Mouse (Mus musculus) hindbrain, embryonic 12.5 days (tissue): ENCODE results near the gene Isl1. TPM values are rescaled to one million over a fixed set of nuclear protein-coding genes. Genes with fewer than 3 reads are reported as not detected.

Source experiments
- ATAC-seq: fragments of 200-750 bp; cut with Nextera tagmentation; 2 replicates; pipeline ENCODE4 v1.8.0; 2017; ENCODE audit warnings: moderate TSS enrichment; ENCODE audit not compliant: low FRiP score
- H3K27ac ChIP-seq: fragments of 300-500 bp; sonication (generic); 2 replicates; pipeline ENCODE4 v1.5.1; 2016; ENCODE audit warnings: mild to moderate bottlenecking
- H3K27me3 ChIP-seq: fragments of 300-500 bp; sonication (generic); 2 replicates; pipeline ENCODE4 v1.6.1; 2016; ENCODE audit warnings: mild to moderate bottlenecking
- H3K36me3 ChIP-seq: fragments of 300-500 bp; sonication (generic); 2 replicates; pipeline ENCODE4 v1.6.1; 2016; ENCODE audit warnings: mild to moderate bottlenecking
- H3K4me1 ChIP-seq: fragments of 300-500 bp; sonication (generic); 2 replicates; pipeline ENCODE4 v1.6.1; 2016
- H3K4me2 ChIP-seq: fragments of 300-500 bp; sonication (generic); replicated peaks from 2 replicates; pipeline ENCODE4 v1.6.1; 2016; ENCODE audit warnings: mild to moderate bottlenecking
- H3K4me3 ChIP-seq: fragments of 300-500 bp; sonication (generic); 2 replicates; pipeline ENCODE4 v1.5.1; 2016; ENCODE audit warnings: mild to moderate bottlenecking
- H3K9ac ChIP-seq: fragments of 300-500 bp; sonication (generic); 2 replicates; pipeline ENCODE4 v1.6.1; 2016; ENCODE audit warnings: mild to moderate bottlenecking, moderate library complexity
- H3K9me3 ChIP-seq: fragments of 300-500 bp; sonication (generic); replicated peaks from 2 replicates; pipeline ENCODE4 v1.6.1; 2016; ENCODE audit warnings: mild to moderate bottlenecking
- WGBS: fragments of 180-500 bp; shearing (Covaris S2); methylation state at CpG from one replicate; pipeline ENCODE4 v1.1.7; 2016; 5-methylcytosine and 5-hydroxymethylcytosine counted together
- polyA plus RNA-seq: library from polyadenylated mRNA; unstranded; fragments of >200 nt; fragmentation: Nextera tagmentation; extraction: Ambion mirVana; gene quantifications from 2 replicates; pipeline ENCODE4 v1.2.1, GENCODE M21; 2016

The Isl1 gene
- polyA plus RNA-seq, 1 experiment from 2014 or later, result 45.5 TPM

DNA sequence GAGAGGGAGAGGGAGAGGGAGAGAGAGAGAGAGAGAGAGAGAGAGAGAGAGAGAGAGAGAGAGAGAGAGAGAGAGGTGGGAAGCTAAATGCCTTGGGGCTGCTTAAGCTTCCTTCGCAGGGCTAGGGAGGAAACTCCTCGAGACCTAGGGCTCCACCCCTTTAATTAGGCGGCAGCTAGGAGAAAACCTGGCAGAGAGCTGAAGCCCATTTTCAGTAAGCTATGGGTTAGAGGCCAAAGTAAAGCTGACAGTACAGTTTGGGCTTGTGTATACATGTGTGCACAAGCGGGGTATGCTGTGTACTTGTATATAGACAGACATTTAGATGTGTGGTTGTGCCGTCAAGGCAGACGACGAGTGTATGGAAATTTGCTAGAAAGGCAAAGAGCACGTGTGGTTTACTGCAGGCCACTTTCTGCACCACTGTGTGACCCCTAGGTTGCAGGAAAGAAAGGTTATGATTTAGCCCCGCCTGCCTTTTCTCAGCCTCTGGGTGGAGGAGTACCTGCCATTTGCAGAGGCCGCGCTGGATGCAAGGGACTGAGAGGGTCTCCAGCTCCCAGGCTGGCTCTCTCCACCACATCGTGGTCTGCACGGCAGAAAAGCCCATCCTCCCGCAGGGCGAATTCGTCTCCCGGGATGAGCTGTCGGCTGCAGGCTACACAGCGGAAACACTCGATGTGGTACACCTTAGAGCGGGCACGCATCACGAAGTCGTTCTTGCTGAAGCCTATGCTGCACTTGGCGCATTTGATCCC is 4.6 kb downstream of the Isl1 start:
- 0 out of 2 replicates have a peak, but pooled peaks have one; percentile 4 for ATAC-seq
- no peak overlapping the region for H3K27ac ChIP-seq
- no peaks in the 10 kb centered on the region for H3K36me3 ChIP-seq
- H3K4me3 ChIP-seq, result peak overlapping the region; percentile 10; the same call in 1 of the 2 replicates
- WGBS, result under 1% methylated on average over 25 of the region's 25 CpGs
- peak overlapping the region; percentile 21 for H3K4me2 ChIP-seq
- peaks cover 89% of the 10 kb centered on the region for H3K27me3 ChIP-seq
- H3K9ac ChIP-seq, result no peak overlapping the region
- no peaks in the 10 kb centered on the region for H3K9me3 ChIP-seq
- 0 out of 2 replicates have a peak, but pooled peaks cover 6% of the 10 kb centered on the region for H3K4me1 ChIP-seq

DNA sequence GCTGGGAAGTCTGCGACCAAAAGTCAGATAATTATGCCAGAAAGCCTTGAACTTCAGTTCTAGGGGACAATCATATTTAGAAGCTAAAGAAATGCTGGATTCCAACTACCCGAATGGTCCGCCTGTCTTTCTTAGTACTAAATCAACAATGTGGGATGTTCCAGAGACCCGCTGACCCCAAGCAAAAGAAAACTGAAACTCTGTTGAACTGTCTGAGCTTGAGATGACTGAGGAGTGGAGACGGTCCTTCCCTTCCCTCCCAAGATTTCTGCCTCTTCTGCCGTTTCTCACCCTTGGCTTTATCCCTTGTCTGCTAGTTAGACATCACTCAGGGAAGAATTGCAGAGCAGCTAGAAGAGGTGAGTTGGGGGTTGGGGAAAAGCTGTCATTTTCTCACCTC is 5.7 kb downstream of the Isl1 start:
- H3K9me3 ChIP-seq, result no peaks in the 10 kb centered on the region
- H3K36me3 ChIP-seq, result no peaks in the 10 kb centered on the region
- no peaks in the 10 kb centered on the region for H3K4me1 ChIP-seq
- H3K9ac ChIP-seq, result no peak overlapping the region
- H3K4me3 ChIP-seq, result no peak overlapping the region
- no peak for ATAC-seq
- WGBS, result 0% methylated on average over 6 of the region's 6 CpGs
- peaks cover 89% of the 10 kb centered on the region for H3K27me3 ChIP-seq
- no peak overlapping the region for H3K27ac ChIP-seq
- H3K4me2 ChIP-seq, result peak overlapping the region; percentile 22; the same call in 1 of the 2 replicates

DNA sequence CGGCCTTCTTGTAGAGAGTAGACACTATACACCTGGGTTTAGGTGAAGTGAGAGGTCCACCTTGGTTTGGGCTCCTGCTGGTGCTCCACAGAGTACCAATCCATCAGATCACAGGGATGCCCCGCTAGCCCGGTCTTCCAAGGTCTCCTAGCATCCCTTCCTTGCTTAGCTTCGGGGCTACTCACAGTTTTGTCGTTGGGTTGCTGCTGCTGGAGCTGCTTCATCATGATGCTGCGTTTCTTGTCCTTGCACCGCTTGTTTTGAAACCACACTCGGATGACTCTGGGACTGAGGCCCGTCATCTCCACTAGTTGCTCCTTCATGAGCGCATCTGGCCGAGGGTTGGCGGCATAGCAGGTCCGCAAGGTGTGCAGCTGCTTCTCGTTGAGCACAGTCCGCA is 6.6 kb downstream of the Isl1 start:
- ATAC-seq, result no peak
- peak overlapping the region; percentile 22; the same call in 1 of the 2 replicates for H3K4me2 ChIP-seq
- no peak overlapping the region; the same call in 1 of the 2 replicates for H3K9ac ChIP-seq
- H3K27ac ChIP-seq, result no peak overlapping the region
- H3K4me3 ChIP-seq, result no peak overlapping the region; the same call in 1 of the 2 replicates
- no peaks in the 10 kb centered on the region for H3K9me3 ChIP-seq
- no peaks in the 10 kb centered on the region for H3K36me3 ChIP-seq
- H3K27me3 ChIP-seq, result peaks cover 92% of the 10 kb centered on the region
- 3% methylated on average over 15 of the region's 15 CpGs for WGBS
- H3K4me1 ChIP-seq, result no peaks in the 10 kb centered on the region

DNA sequence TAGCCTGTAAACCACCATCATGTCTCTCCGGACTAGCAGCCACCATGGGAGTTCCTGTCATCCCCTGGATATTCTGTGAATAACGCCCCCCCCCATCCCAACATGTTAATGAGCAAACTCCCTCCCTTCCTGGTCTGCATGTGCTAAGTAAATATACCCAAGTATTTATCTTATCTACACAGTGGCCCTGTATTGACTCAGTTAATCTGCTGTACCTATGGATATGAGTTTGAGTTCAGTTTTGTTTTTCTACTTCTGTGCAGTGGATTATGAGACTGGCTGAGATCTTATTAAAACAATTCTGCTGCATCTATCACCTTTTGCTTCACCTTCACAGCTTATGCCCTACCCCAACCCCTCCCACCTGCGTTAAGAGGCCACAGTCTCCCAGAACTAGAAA is 7.8 kb downstream of the Isl1 start:
- H3K4me1 ChIP-seq, result no peaks in the 10 kb centered on the region
- H3K4me2 ChIP-seq, result 0 out of 2 replicates have a peak overlapping the region, but pooled peaks have one; percentile 16
- H3K27ac ChIP-seq, result no peak overlapping the region
- no peak overlapping the region for H3K4me3 ChIP-seq
- 3% methylated on average over 3 of the region's 3 CpGs for WGBS
- no peaks in the 10 kb centered on the region for H3K36me3 ChIP-seq
- peaks cover 96% of the 10 kb centered on the region for H3K27me3 ChIP-seq
- no peaks in the 10 kb centered on the region for H3K9me3 ChIP-seq
- ATAC-seq, result no peak
- no peak overlapping the region for H3K9ac ChIP-seq

GRCm38 (mm10) chr13:116299241-116299640 is 10.2 kb downstream of the Isl1 start:
- H3K27me3 ChIP-seq, result peaks cover 95% of the 10 kb centered on the region
- no peaks in the 10 kb centered on the region for H3K36me3 ChIP-seq
- H3K4me2 ChIP-seq, result no peak overlapping the region
- no peak for ATAC-seq
- H3K9me3 ChIP-seq, result no peaks in the 10 kb centered on the region
- no peak overlapping the region for H3K4me3 ChIP-seq
- H3K9ac ChIP-seq, result no peak overlapping the region
- no peak overlapping the region for H3K27ac ChIP-seq
- 0 out of 2 replicates have a peak, but pooled peaks cover 2% of the 10 kb centered on the region for H3K4me1 ChIP-seq
- WGBS, result 3% methylated on average over 7 of the region's 7 CpGs

- Histone ChIP-seq H3K9ac (no peak overlapping the region), H3K36me3 (no peaks in the 10 kb centered on the region), H3K4me2 (no peak overlapping the region), H3K27me3 (peaks cover 95% of the 10 kb centered on the region), H3K4me1 (peaks cover 4% of the 10 kb centered on the region), H3K27ac (no peak overlapping the region), H3K9me3 (no peaks in the 10 kb centered on the region), H3K4me3 (no peak overlapping the region)
- ATAC-seq, result no peak
- WGBS, result 2% methylated on average over 13 of the region's 13 CpGs
Observed at GRCm38 (mm10) chr13:116298641-116299170, 10.8 kb downstream of the Isl1 start.

GRCm38 (mm10) chr13:116298001-116298400 is 11.5 kb downstream of the Isl1 start:
- Histone ChIP-seq H3K27me3 (peaks cover 94% of the 10 kb centered on the region), H3K4me1 (peaks cover 6% of the 10 kb centered on the region), H3K9ac (no peak overlapping the region), H3K36me3 (no peaks in the 10 kb centered on the region), H3K4me2 (no peak overlapping the region), H3K9me3 (no peaks in the 10 kb centered on the region), H3K27ac (no peak overlapping the region), H3K4me3 (no peak overlapping the region)
- no peak for ATAC-seq
- WGBS, result 6% methylated on average over 8 of the region's 8 CpGs

DNA sequence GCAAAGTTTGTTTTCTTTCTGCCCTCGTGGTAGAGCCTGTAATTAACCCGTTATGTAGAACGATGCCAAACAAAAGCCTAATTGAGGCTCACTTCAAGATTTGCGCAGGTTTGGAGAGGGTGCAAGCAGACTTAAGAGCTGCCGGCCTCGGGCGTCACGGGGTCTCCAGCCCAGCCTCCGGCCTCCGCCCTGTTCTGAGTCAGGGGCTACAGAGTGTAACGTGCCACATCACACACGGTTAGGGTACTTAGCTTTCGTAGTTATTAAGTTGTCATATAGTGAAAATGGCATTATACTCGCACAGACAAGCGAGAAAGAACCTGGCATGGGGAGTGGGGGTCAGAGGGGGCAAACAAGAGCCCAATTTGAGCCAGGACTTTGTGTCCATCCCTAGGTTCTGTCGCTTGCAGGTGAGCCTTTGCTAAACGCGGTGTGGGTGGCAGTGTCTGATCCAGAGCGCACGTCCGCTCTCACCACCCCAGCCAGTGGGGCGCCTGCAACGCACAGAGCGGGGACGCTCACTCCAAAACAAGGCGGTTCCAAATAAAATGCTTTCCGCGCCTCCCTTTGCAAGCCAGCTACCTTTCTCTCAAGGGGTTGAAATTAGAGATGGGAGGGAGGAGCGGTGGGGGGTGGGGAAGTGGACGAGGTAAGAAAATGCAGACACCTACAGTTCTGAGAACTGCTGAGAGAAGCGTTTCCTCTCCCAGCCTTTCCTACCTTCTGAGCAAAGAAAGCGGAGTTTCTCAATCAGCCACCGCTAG is 12.3 kb downstream of the Isl1 start:
- Histone ChIP-seq H3K4me1 (peaks cover 6% of the 10 kb centered on the region), H3K36me3 (no peaks in the 10 kb centered on the region), H3K27me3 (peaks cover 93% of the 10 kb centered on the region), H3K4me3 (no peak overlapping the region), H3K27ac (no peak overlapping the region), H3K4me2 (no peak overlapping the region), H3K9me3 (no peaks in the 10 kb centered on the region), H3K9ac (no peak overlapping the region)
- WGBS, result under 1% methylated on average over 33 of the region's 33 CpGs
- 0 out of 2 replicates have a peak, but pooled peaks have one; percentile 37 for ATAC-seq

- Histone ChIP-seq H3K4me3 (no peak overlapping the region), H3K9ac (no peak overlapping the region), H3K4me2 (no peak overlapping the region), H3K27me3 (peaks cover 86% of the 10 kb centered on the region), H3K27ac (no peak overlapping the region), H3K9me3 (no peaks in the 10 kb centered on the region), H3K36me3 (no peaks in the 10 kb centered on the region), H3K4me1 (peaks cover 6% of the 10 kb centered on the region)
- ATAC-seq, result no peak
- WGBS, result 5% methylated on average over 4 of the region's 4 CpGs
Observed at GRCm38 (mm10) chr13:116295401-116295800, 14.1 kb downstream of the Isl1 start.

DNA sequence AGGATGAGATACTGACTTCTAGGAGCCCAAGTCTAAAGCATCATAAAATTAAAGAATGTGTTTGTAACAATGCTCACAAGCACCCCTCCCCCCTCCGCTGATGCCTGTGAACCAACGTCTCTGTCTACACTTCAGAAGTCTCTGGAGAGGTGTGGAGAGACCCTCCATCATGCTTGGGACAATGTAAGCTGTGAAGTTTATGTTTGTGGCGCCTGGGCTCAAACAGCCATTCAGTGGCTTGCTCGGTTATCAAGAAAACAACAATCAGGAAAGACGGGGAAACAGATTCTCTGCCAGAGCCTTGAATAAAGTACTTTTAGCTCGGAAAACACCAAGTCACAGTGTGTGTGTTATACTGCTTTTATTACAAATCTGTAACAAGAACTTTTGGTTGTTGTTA is 14.8 kb downstream of the Isl1 start:
- H3K9me3 ChIP-seq, result no peaks in the 10 kb centered on the region
- no peak overlapping the region for H3K4me2 ChIP-seq
- WGBS, result 2% methylated on average over 6 of the region's 6 CpGs
- peaks cover 6% of the 10 kb centered on the region for H3K4me1 ChIP-seq
- no peak for ATAC-seq
- H3K36me3 ChIP-seq, result no peaks in the 10 kb centered on the region
- no peak overlapping the region for H3K4me3 ChIP-seq
- no peak overlapping the region for H3K27ac ChIP-seq
- H3K27me3 ChIP-seq, result peaks cover 82% of the 10 kb centered on the region
- no peak overlapping the region for H3K9ac ChIP-seq

DNA sequence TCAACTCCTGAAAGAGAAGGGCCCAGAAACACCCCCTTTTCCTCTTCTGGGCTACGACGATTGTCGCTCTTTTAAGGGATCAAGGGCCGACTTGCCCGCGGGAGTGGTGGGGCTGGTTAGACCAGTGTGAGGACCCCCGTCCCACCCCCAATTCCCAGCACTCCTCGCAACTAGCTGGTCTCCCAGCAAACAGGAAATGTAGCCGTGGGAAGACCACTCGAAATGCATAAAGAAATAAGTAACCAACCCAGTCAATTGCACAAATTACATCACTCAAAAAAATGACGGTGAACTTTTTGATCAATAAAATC is 15.4 kb downstream of the Isl1 start:
- Histone ChIP-seq H3K9me3 (no peaks in the 10 kb centered on the region), H3K27ac (no peak overlapping the region), H3K36me3 (no peaks in the 10 kb centered on the region), H3K4me2 (peak overlapping the region; percentile 29), H3K27me3 (peaks cover 75% of the 10 kb centered on the region), H3K4me3 (no peak overlapping the region), H3K4me1 (peaks cover 6% of the 10 kb centered on the region), H3K9ac (no peak overlapping the region)
- 0 out of 2 replicates have a peak, but pooled peaks have one; percentile 29 for ATAC-seq
- WGBS, result under 1% methylated on average over 11 of the region's 11 CpGs
